Mouse (Mus musculus): Measurements from ENCODE around the gene Gna11. TPM values are rescaled to one million over a fixed set of nuclear protein-coding genes. Genes with fewer than 3 reads are reported as not detected.

Gene Gna11
- total and polyA plus RNA-seq, 3 experiments: 46.6 to 68.0 (median 53.5) TPM

- peak overlapping the region; percentile 88 for H3K27ac ChIP-seq
- DNase-seq: no peak
- intact Hi-C loops (cut with DNase I): no loop called here
- WGBS: 1% methylated on average over 93 of the region's 93 CpGs
- H3K4me3 ChIP-seq: peak overlapping the region; percentile 77
- H3K9ac ChIP-seq (ENCODE audit: low read depth, low read length): peak overlapping the region; percentile 95
- TF ChIP-seq CTCF (IDR thresholded peaks at IDR 0.05) (no peak), POLR2A (IDR thresholded peaks at IDR 0.05; ENCODE audit: insufficient read depth, low read depth, low read length) (0 out of 2 replicates have a peak, but pooled peaks have one; percentile 21)
- H3K27me3 ChIP-seq (ENCODE audit: control insufficient read depth, insufficient read depth, low read length): no peaks in the 10 kb centered on the region
- no peaks in the 10 kb centered on the region for H3K36me3 ChIP-seq (ENCODE audit: control insufficient read depth, insufficient read depth, low read length)
- peaks cover 30% of the 10 kb centered on the region for H3K4me1 ChIP-seq (ENCODE audit: control insufficient read depth, insufficient read depth, low read length)
- peaks cover 12% of the 10 kb centered on the region for H3K79me2 ChIP-seq (replicated peaks; ENCODE audit: control insufficient read depth, insufficient read depth, low read length)
Measured at GRCm38 (mm10) chr10:81544296-81545160, 462 bp downstream of the Gna11 start.

- H3K4me3 ChIP-seq: peak overlapping the region; percentile 77
- no peaks in the 10 kb centered on the region for H3K36me3 ChIP-seq (ENCODE audit: control insufficient read depth, insufficient read depth, low read length)
- DNase-seq: no peak
- peaks cover 31% of the 10 kb centered on the region for H3K4me1 ChIP-seq (ENCODE audit: control insufficient read depth, insufficient read depth, low read length)
- TF ChIP-seq POLR2A (IDR thresholded peaks at IDR 0.05; ENCODE audit: insufficient read depth, low read depth, low read length) (no peak), EP300 (IDR thresholded peaks at IDR 0.05; ENCODE audit: insufficient read depth, low read depth, low read length) (no peak), CTCF (IDR thresholded peaks at IDR 0.05) (no peak)
- H3K9ac ChIP-seq (ENCODE audit: low read depth, low read length): peak overlapping the region; percentile 95
- intact Hi-C loops (cut with DNase I): no loop called here
- H3K79me2 ChIP-seq (replicated peaks; ENCODE audit: control insufficient read depth, insufficient read depth, low read length): peaks cover 14% of the 10 kb centered on the region
- peak overlapping the region; percentile 88 for H3K27ac ChIP-seq
- WGBS: 50% methylated on average over 1 of the region's 1 CpGs
- no peaks in the 10 kb centered on the region for H3K27me3 ChIP-seq (ENCODE audit: control insufficient read depth, insufficient read depth, low read length)
Measured at GRCm38 (mm10) chr10:81543633-81544032, 1.4 kb downstream of the Gna11 start.

GRCm38 (mm10) chr10:81542727-81543460 lies 2.1 kb downstream of the Gna11 start:
- peak overlapping the region; percentile 77 for H3K4me3 ChIP-seq
- intact Hi-C loops (cut with DNase I): no loop called here
- TF ChIP-seq EP300 (IDR thresholded peaks at IDR 0.05; ENCODE audit: insufficient read depth, low read depth, low read length) (no peak), CTCF (IDR thresholded peaks at IDR 0.05) (no peak), POLR2A (IDR thresholded peaks at IDR 0.05; ENCODE audit: insufficient read depth, low read depth, low read length) (no peak)
- no peak for DNase-seq
- H3K4me1 ChIP-seq (ENCODE audit: control insufficient read depth, insufficient read depth, low read length): peaks cover 33% of the 10 kb centered on the region
- H3K9ac ChIP-seq (ENCODE audit: low read depth, low read length): peak overlapping the region; percentile 95
- peak overlapping the region; percentile 88 for H3K27ac ChIP-seq
- no peaks in the 10 kb centered on the region for H3K36me3 ChIP-seq (ENCODE audit: control insufficient read depth, insufficient read depth, low read length)
- H3K27me3 ChIP-seq (ENCODE audit: control insufficient read depth, insufficient read depth, low read length): no peaks in the 10 kb centered on the region
- 66% methylated on average over 7 of the region's 7 CpGs for WGBS
- H3K79me2 ChIP-seq (replicated peaks; ENCODE audit: control insufficient read depth, insufficient read depth, low read length): peaks cover 16% of the 10 kb centered on the region

GRCm38 (mm10) chr10:81541803-81542202 lies 3.2 kb downstream of the Gna11 start:
- intact Hi-C loops (cut with DNase I): no loop called here
- peak overlapping the region; percentile 47 for H3K4me3 ChIP-seq
- WGBS: 8% methylated on average over 10 of the region's 10 CpGs

GRCm38 (mm10) chr10:81541363-81541762 lies 3.6 kb downstream of the Gna11 start:
- Histone ChIP-seq H3K4me3 (peak overlapping the region; percentile 47), H3K27ac (peak overlapping the region; percentile 88), H3K36me3 (ENCODE audit: control insufficient read depth, insufficient read depth, low read length) (no peaks in the 10 kb centered on the region), H3K4me1 (ENCODE audit: control insufficient read depth, insufficient read depth, low read length) (peaks cover 35% of the 10 kb centered on the region), H3K27me3 (ENCODE audit: control insufficient read depth, insufficient read depth, low read length) (no peaks in the 10 kb centered on the region), H3K79me2 (replicated peaks; ENCODE audit: control insufficient read depth, insufficient read depth, low read length) (peaks cover 19% of the 10 kb centered on the region), H3K9ac (ENCODE audit: low read depth, low read length) (peak overlapping the region; percentile 55)
- TF ChIP-seq EP300 (IDR thresholded peaks at IDR 0.05; ENCODE audit: insufficient read depth, low read depth, low read length) (no peak), POLR2A (IDR thresholded peaks at IDR 0.05; ENCODE audit: insufficient read depth, low read depth, low read length) (no peak), CTCF (IDR thresholded peaks at IDR 0.05) (no peak)
- DNase-seq: no peak
- 17% methylated on average over 5 of the region's 5 CpGs for WGBS
- intact Hi-C loops (cut with DNase I): no loop called here

More at GRCm38 (mm10) chr10:81541803-81542202, 3.2 kb downstream of the Gna11 start:
- Histone ChIP-seq H3K79me2 (replicated peaks; ENCODE audit: control insufficient read depth, insufficient read depth, low read length) (peaks cover 19% of the 10 kb centered on the region), H3K27ac (peak overlapping the region; percentile 88), H3K4me1 (ENCODE audit: control insufficient read depth, insufficient read depth, low read length) (peaks cover 35% of the 10 kb centered on the region), H3K9ac (ENCODE audit: low read depth, low read length) (peak overlapping the region; percentile 62), H3K27me3 (ENCODE audit: control insufficient read depth, insufficient read depth, low read length) (no peaks in the 10 kb centered on the region), H3K36me3 (ENCODE audit: control insufficient read depth, insufficient read depth, low read length) (no peaks in the 10 kb centered on the region)
- DNase-seq: peak; percentile 82 to 88
- TF ChIP-seq CTCF (IDR thresholded peaks at IDR 0.05) (no peak), POLR2A (IDR thresholded peaks at IDR 0.05; ENCODE audit: insufficient read depth, low read depth, low read length) (peak; percentile 58)

Measured in heart, adult 2 months (tissue).